Mouse (Mus musculus) embryonic facial prominence, embryonic 11.5 days (tissue): ENCODE measurements around the gene Pdxk. TPM values are rescaled to one million over a fixed set of nuclear protein-coding genes. Genes with fewer than 3 reads are reported as not detected.
A peak's percentile ranks its signal among the peaks of the same experiment; 100 is the strongest.
"Not testable (repeated sequence)": the region's sequence is repeated elsewhere in the genome, so short reads cannot be mapped to it uniquely, and the experiment has no call there.

Source experiments
- ATAC-seq: fragments of 200-750 bp; cut with Nextera tagmentation; replicated peaks from 2 replicates; pipeline ENCODE4 v1.8.0; 2017; ENCODE audit warnings: low read depth; ENCODE audit not compliant: insufficient number of reproducible peaks, low FRiP score, low TSS enrichment
- DNase-seq: peaks from one replicate; pipeline ENCODE4 v3.0.0-alpha.2; 2015; ENCODE audit warnings: low spot score
- H3K27ac ChIP-seq: fragments of 300-500 bp; sonication (generic); replicated peaks from 2 replicates; pipeline ENCODE4 v1.5.1; 2014; ENCODE audit warnings: mild to moderate bottlenecking, low read depth, low read length, control low read depth
- H3K27me3 ChIP-seq: fragments of 300-500 bp; sonication (generic); 2 replicates; pipeline ENCODE4 v1.6.1; 2014; ENCODE audit warnings: mild to moderate bottlenecking, low read length, moderate library complexity, mixed read lengths; ENCODE audit not compliant: control insufficient read depth, insufficient read depth
- H3K36me3 ChIP-seq: fragments of 300-500 bp; sonication (generic); replicated peaks from 2 replicates; pipeline ENCODE4 v1.6.1; 2014; ENCODE audit warnings: low read depth, mild to moderate bottlenecking, low read length, moderate library complexity, mixed read lengths; ENCODE audit not compliant: control insufficient read depth, insufficient read depth
- H3K4me1 ChIP-seq: fragments of 300-500 bp; sonication (generic); 2 replicates; pipeline ENCODE4 v1.6.1; 2014; ENCODE audit warnings: low read length, mixed read lengths; ENCODE audit not compliant: control insufficient read depth, insufficient read depth
- H3K4me2 ChIP-seq: fragments of 300-500 bp; sonication (generic); 2 replicates; pipeline ENCODE4 v1.6.1; 2014; ENCODE audit warnings: low read depth, mild to moderate bottlenecking, control low read depth, low read length, moderate library complexity
- H3K4me3 ChIP-seq: fragments of 300-500 bp; sonication (generic); 2 replicates; pipeline ENCODE4 v1.5.1; 2014; ENCODE audit warnings: low read depth, low read length, control low read depth
- H3K9ac ChIP-seq: fragments of 300-500 bp; sonication (generic); replicated peaks from 2 replicates; pipeline ENCODE4 v1.6.1; 2014; ENCODE audit warnings: mild to moderate bottlenecking, control low read depth, low read length
- H3K9me3 ChIP-seq: fragments of 300-500 bp; sonication (generic); replicated peaks from 2 replicates; pipeline ENCODE4 v1.6.1; 2016; ENCODE audit warnings: mild to moderate bottlenecking, low read length, inconsistent platforms, mixed read lengths; ENCODE audit not compliant: control insufficient read depth
- WGBS: fragments of 180-500 bp; shearing (Covaris S2); extraction: QIAGEN DNeasy Blood & Tissue Kit; methylation state at CpG from one replicate; pipeline ENCODE4 v1.1.7; 2014; 5-methylcytosine and 5-hydroxymethylcytosine counted together
- polyA plus RNA-seq: library from polyadenylated mRNA; unstranded; fragments of >200 nt; fragmentation: Nextera tagmentation; extraction: Ambion mirVana; gene quantifications from 2 replicates; pipeline ENCODE4 v1.2.1, GENCODE M21; 2014

Pdxk gene
- 6.6 and 7.4 TPM in 2 replicates for polyA plus RNA-seq

- H3K9me3 ChIP-seq = no peaks in the 10 kb centered on the region
- peaks cover 5% of the 10 kb centered on the region; the same call in 1 of the 2 replicates for H3K4me1 ChIP-seq
- 0 out of 2 replicates have a peak, but pooled peaks cover 2% of the 10 kb centered on the region for H3K27me3 ChIP-seq
- DNase-seq (peak; percentile 94), ATAC-seq (peak; percentile 90)
- H3K36me3 ChIP-seq = no peaks in the 10 kb centered on the region
- peak within 1 kb of the TSS; percentile 62 for H3K9ac ChIP-seq
- H3K27ac ChIP-seq = no peak within 1 kb of the TSS
- H3K4me3 ChIP-seq = peak within 1 kb of the TSS; percentile 65
- WGBS = under 1% methylated on average over 35 of the region's 35 CpGs
- peak within 1 kb of the TSS; percentile 99 for H3K4me2 ChIP-seq
These were observed at the start of gene Pdxk for GRCm38 (mm10) chr10:78464792-78465207. Gene Pdxk (minus strand): TSS chr10:78464975.

GRCm38 (mm10) chr10:78502986-78503733, 38.4 kb upstream of the Pdxk start:
- H3K4me2 ChIP-seq = no peak overlapping the region
- no peak overlapping the region for H3K4me3 ChIP-seq
- H3K27ac ChIP-seq = no peak overlapping the region
- H3K36me3 ChIP-seq = no peaks in the 10 kb centered on the region
- 79% methylated on average over 6 of the region's 6 CpGs for WGBS
- H3K27me3 ChIP-seq = no peaks in the 10 kb centered on the region
- DNase-seq = no peak
- H3K9ac ChIP-seq = no peak overlapping the region
- ATAC-seq = no peak
- no peaks in the 10 kb centered on the region for H3K4me1 ChIP-seq
- H3K9me3 ChIP-seq = 0 out of 2 replicates have a peak, but pooled peaks cover 2% of the 10 kb centered on the region

- ATAC-seq = peak; percentile 78
- Histone ChIP-seq H3K27me3 (peaks cover 2% of the 10 kb centered on the region; the same call in 1 of the 2 replicates), H3K9ac (no peak overlapping the region), H3K36me3 (no peaks in the 10 kb centered on the region), H3K4me2 (peak overlapping the region; percentile 32), H3K4me1 (no peaks in the 10 kb centered on the region), H3K4me3 (0 out of 2 replicates have a peak overlapping the region, but pooled peaks have one; percentile 12), H3K27ac (no peak overlapping the region), H3K9me3 (no peaks in the 10 kb centered on the region)
- 9% methylated on average over 26 of the region's 26 CpGs for WGBS
- DNase-seq = peak; percentile 87
These were observed 22.8 kb upstream of the Pdxk start for GRCm38 (mm10) chr10:78487431-78488086.

- no peak overlapping the region for H3K4me2 ChIP-seq
- no peak overlapping the region for H3K27ac ChIP-seq
- ATAC-seq (no peak), DNase-seq (no peak)
- H3K9ac ChIP-seq = no peak overlapping the region
- no peaks in the 10 kb centered on the region for H3K4me1 ChIP-seq
- peaks cover 2% of the 10 kb centered on the region; the same call in 1 of the 2 replicates for H3K27me3 ChIP-seq
- H3K9me3 ChIP-seq = no peaks in the 10 kb centered on the region
- 72% methylated on average over 5 of the region's 5 CpGs for WGBS
- H3K4me3 ChIP-seq = no peak overlapping the region
- no peaks in the 10 kb centered on the region for H3K36me3 ChIP-seq
These were observed 22.1 kb upstream of the Pdxk start for GRCm38 (mm10) chr10:78486871-78487270.

- H3K4me2 ChIP-seq, H3K9me3 ChIP-seq, H3K36me3 ChIP-seq, H3K27me3 ChIP-seq, DNase-seq, H3K27ac ChIP-seq, H3K9ac ChIP-seq, H3K4me1 ChIP-seq, H3K4me3 ChIP-seq, ATAC-seq: not testable (repeated sequence)
- 74% methylated on average over 2 of the region's 2 CpGs for WGBS
These were observed 20.6 kb upstream of the Pdxk start for GRCm38 (mm10) chr10:78485369-78485768.

GRCm38 (mm10) chr10:78481928-78482499, 17.2 kb upstream of the Pdxk start:
- H3K36me3 ChIP-seq = no peaks in the 10 kb centered on the region
- peak; percentile 87 for DNase-seq
- under 1% methylated on average over 35 of the region's 35 CpGs for WGBS
- peak overlapping the region; percentile 59 for H3K9ac ChIP-seq
- H3K27me3 ChIP-seq = peaks cover 4% of the 10 kb centered on the region; the same call in 1 of the 2 replicates
- peak overlapping the region; percentile 88 for H3K4me2 ChIP-seq
- H3K27ac ChIP-seq = no peak overlapping the region
- H3K9me3 ChIP-seq = no peaks in the 10 kb centered on the region
- H3K4me3 ChIP-seq = peak overlapping the region; percentile 50
- ATAC-seq = peak; percentile 93
- H3K4me1 ChIP-seq = no peaks in the 10 kb centered on the region; the same call in 1 of the 2 replicates

- H3K4me3 ChIP-seq = peak overlapping the region; percentile 50
- 34% methylated on average over 21 of the region's 21 CpGs for WGBS
- no peak overlapping the region for H3K27ac ChIP-seq
- ATAC-seq (peak; percentile 53), DNase-seq (no peak)
- H3K4me2 ChIP-seq = peak overlapping the region; percentile 88
- H3K4me1 ChIP-seq = no peaks in the 10 kb centered on the region; the same call in 1 of the 2 replicates
- no peaks in the 10 kb centered on the region for H3K36me3 ChIP-seq
- peak overlapping the region; percentile 59 for H3K9ac ChIP-seq
- no peaks in the 10 kb centered on the region for H3K9me3 ChIP-seq
- peaks cover 2% of the 10 kb centered on the region; the same call in 1 of the 2 replicates for H3K27me3 ChIP-seq
These were observed 16.5 kb upstream of the Pdxk start for GRCm38 (mm10) chr10:78480954-78481927.
